Mouse (Mus musculus) limb, embryonic 11.5 days (tissue): Measurements from ENCODE around the gene Herc6. TPM values are rescaled to one million over a fixed set of nuclear protein-coding genes. Genes with fewer than 3 reads are reported as not detected.

ENCODE experiments used
- ATAC-seq: fragments of 200-750 bp; cut with Nextera tagmentation; 2 replicates; pipeline ENCODE4 v1.8.0; 2017; ENCODE audit warnings: low read depth; ENCODE audit not compliant: insufficient number of reproducible peaks, low FRiP score, low TSS enrichment
- DNase-seq: peaks from one replicate; pipeline ENCODE4 v3.0.0-alpha.2; 2015; ENCODE audit warnings: low spot score
- H3K27ac ChIP-seq: fragments of 300-500 bp; sonication (generic); replicated peaks from 2 replicates; pipeline ENCODE4 v1.5.1; 2014; ENCODE audit warnings: low read depth, mild to moderate bottlenecking, low read length
- H3K27me3 ChIP-seq: fragments of 300-500 bp; sonication (generic); 2 replicates; pipeline ENCODE4 v1.6.1; 2014; ENCODE audit warnings: mild to moderate bottlenecking, low read length, mixed read lengths; ENCODE audit not compliant: control insufficient read depth, insufficient read depth
- H3K36me3 ChIP-seq: fragments of 300-500 bp; sonication (generic); 2 replicates; pipeline ENCODE4 v1.6.1; 2014; ENCODE audit warnings: mild to moderate bottlenecking, low read length, moderate library complexity, mixed read lengths; ENCODE audit not compliant: control insufficient read depth, insufficient read depth
- H3K4me1 ChIP-seq: fragments of 300-500 bp; sonication (generic); 2 replicates; pipeline ENCODE4 v1.6.1; 2014; ENCODE audit warnings: low read length, mixed read lengths; ENCODE audit not compliant: control insufficient read depth, insufficient read depth
- H3K4me2 ChIP-seq: fragments of 300-500 bp; sonication (generic); 2 replicates; pipeline ENCODE4 v1.6.1; 2014; ENCODE audit warnings: low read depth, mild to moderate bottlenecking, moderate library complexity; ENCODE audit not compliant: severe bottlenecking
- H3K4me3 ChIP-seq: fragments of 300-500 bp; sonication (generic); 2 replicates; pipeline ENCODE4 v1.5.1; 2014; ENCODE audit warnings: low read depth, low read length
- H3K9ac ChIP-seq: fragments of 300-500 bp; sonication (generic); 2 replicates; pipeline ENCODE4 v1.6.1; 2014; ENCODE audit warnings: mild to moderate bottlenecking, low read length
- H3K9me3 ChIP-seq: fragments of 300-500 bp; sonication (generic); 2 replicates; pipeline ENCODE4 v1.6.1; 2016; ENCODE audit warnings: low read length; ENCODE audit not compliant: control insufficient read depth
- WGBS: fragments of 180-500 bp; shearing (Covaris S2); extraction: QIAGEN DNeasy Blood & Tissue Kit; methylation state at CpG from one replicate; pipeline ENCODE4 v1.1.7; 2014; 5-methylcytosine and 5-hydroxymethylcytosine counted together
- polyA plus RNA-seq: library from polyadenylated mRNA; unstranded; fragments of >200 nt; fragmentation: Nextera tagmentation; extraction: Ambion mirVana; gene quantifications from 2 replicates; pipeline ENCODE4 v1.2.1, GENCODE M21; 2014

Herc6 gene
- polyA plus RNA-seq, 1 experiment from 2014 or later = 2.1 TPM

DNA sequence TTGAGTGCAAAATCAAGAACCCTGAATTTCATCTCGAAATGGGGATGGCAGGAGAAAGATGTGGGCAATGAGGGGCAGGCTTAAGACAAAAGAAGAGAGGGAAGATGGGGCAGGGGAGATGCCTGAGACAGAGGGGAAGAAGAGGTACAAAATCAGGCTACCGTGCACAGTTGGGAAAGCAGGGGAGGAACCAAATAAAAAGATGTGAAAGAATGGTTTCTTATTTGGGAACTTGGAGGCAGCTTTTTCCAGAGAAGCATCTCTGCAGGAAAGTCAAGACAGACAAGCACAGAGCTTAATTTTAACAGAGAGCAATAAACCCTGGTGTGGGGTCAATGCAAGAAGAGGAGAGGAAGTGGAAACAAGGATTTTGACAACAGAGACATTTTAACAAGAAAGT, 27.2 kb downstream of the Herc6 start:
- H3K9ac ChIP-seq = no peak overlapping the region
- no peaks in the 10 kb centered on the region for H3K36me3 ChIP-seq
- H3K4me3 ChIP-seq = no peak overlapping the region
- no peaks in the 10 kb centered on the region for H3K4me1 ChIP-seq
- no peak overlapping the region for H3K4me2 ChIP-seq
- 81% methylated on average over 2 of the region's 2 CpGs for WGBS
- DNase-seq (no peak), ATAC-seq (no peak)
- no peaks in the 10 kb centered on the region for H3K27me3 ChIP-seq
- no peaks in the 10 kb centered on the region for H3K9me3 ChIP-seq
- H3K27ac ChIP-seq = no peak overlapping the region

DNA sequence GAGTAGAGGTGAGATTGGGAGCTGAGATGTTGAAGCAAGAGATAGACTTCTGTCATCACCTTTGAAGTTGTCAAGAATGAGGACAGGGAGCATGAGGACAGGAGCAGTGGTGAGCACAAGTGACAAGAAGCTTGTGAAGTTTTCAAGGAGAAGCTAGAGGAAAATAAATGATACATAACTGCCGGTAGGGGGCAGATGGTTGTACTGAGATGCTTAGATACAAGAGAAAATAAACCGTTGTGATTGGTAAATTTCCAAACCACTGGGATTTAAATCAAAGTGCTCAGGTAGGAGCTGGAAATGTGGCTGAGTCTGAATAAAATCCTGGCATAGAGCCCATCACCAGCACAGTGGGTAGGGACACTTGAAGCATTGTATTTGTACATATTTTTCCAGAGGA, 28.8 kb downstream of the Herc6 start:
- 60% methylated on average over 2 of the region's 2 CpGs for WGBS
- Histone ChIP-seq H3K27me3 (no peaks in the 10 kb centered on the region), H3K36me3 (no peaks in the 10 kb centered on the region), H3K4me2 (no peak overlapping the region), H3K9me3 (no peaks in the 10 kb centered on the region), H3K27ac (no peak overlapping the region), H3K4me3 (no peak overlapping the region), H3K4me1 (no peaks in the 10 kb centered on the region), H3K9ac (no peak overlapping the region)
- no peak for DNase-seq
- ATAC-seq = no peak

DNA sequence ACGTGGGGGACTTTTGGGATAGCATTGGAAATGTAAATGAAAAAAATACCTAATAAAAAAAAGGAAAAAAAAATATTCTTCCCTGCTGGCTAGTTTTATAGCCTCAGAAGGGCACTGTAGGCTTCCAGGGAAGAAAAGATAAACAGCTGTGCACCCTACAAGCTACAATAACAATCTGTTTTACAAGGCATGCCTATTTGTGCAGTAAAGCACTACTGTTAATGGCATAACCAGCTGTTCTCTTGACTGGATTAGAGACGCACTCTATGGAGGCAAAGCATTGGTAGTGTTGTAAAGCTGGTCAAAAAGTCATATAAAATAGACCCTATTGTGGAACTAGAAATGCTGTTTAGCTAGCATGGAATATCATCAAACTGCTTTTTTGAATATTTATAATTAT, 35.0 kb downstream of the Herc6 start:
- no peak overlapping the region for H3K4me3 ChIP-seq
- H3K9me3 ChIP-seq = no peaks in the 10 kb centered on the region
- no peak overlapping the region for H3K27ac ChIP-seq
- no peaks in the 10 kb centered on the region for H3K4me1 ChIP-seq
- ATAC-seq (peak; percentile 82; the same call in 1 of the 2 replicates), DNase-seq (no peak)
- WGBS = 54% methylated on average over 2 of the region's 2 CpGs
- no peak overlapping the region for H3K4me2 ChIP-seq
- H3K27me3 ChIP-seq = no peaks in the 10 kb centered on the region
- no peak overlapping the region for H3K9ac ChIP-seq
- no peaks in the 10 kb centered on the region for H3K36me3 ChIP-seq

DNA sequence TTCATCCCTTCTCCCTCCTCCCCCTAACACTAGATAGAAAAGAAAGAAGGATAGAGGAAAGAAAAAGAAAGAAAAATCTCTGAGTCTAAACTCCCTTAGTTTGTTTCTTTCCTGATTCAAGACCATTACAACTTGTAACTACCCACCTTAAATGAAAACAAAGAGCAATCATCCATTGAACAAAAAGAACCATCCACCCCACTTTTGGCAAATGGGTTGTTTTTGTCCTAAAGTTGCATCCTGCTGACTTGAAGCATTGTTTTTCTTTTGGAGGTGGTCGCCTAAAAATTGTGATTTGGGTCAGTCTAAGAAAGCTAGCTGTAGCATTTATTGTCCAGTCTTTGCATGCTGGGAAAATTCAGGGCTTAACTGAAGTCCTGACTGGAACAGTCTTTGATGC, 58.7 kb downstream of the Herc6 start:
- no peak for DNase-seq
- Histone ChIP-seq H3K9me3 (no peaks in the 10 kb centered on the region), H3K4me3 (no peak overlapping the region), H3K4me2 (no peak overlapping the region), H3K27ac (no peak overlapping the region), H3K27me3 (no peaks in the 10 kb centered on the region), H3K9ac (no peak overlapping the region), H3K4me1 (no peaks in the 10 kb centered on the region), H3K36me3 (no peaks in the 10 kb centered on the region)
- ATAC-seq = no peak
- WGBS = 62% methylated on average over 1 of the region's 1 CpGs

DNA sequence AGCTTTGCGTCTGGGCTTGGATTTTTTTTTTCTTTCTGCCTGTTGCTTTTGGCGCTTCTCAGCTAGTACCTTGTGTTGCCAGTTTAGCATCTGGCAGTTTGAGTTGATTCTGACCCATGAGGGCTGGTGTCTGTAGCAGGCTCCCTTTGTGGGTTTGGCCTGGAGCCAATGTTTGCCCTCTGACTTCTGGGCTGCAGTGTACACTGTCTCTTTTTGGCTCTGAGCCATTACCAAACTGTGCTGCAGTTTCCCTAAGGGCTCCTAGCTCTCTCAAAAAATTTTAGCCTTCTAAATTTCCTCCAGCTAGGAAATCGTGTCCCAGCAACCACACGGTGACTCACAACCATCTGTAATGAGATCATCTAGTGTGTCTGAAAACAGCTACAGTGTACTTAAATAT, 61.0 kb downstream of the Herc6 start:
- DNase-seq = peak; percentile 23
- H3K9me3 ChIP-seq = no peaks in the 10 kb centered on the region
- ATAC-seq = 0 out of 2 replicates have a peak, but pooled peaks have one; percentile 68
- H3K4me1 ChIP-seq = no peaks in the 10 kb centered on the region
- no peak overlapping the region for H3K27ac ChIP-seq
- no peaks in the 10 kb centered on the region for H3K36me3 ChIP-seq
- 64% methylated on average over 4 of the region's 4 CpGs for WGBS
- no peak overlapping the region for H3K4me2 ChIP-seq
- no peaks in the 10 kb centered on the region for H3K27me3 ChIP-seq
- no peak overlapping the region for H3K9ac ChIP-seq
- no peak overlapping the region for H3K4me3 ChIP-seq

DNA sequence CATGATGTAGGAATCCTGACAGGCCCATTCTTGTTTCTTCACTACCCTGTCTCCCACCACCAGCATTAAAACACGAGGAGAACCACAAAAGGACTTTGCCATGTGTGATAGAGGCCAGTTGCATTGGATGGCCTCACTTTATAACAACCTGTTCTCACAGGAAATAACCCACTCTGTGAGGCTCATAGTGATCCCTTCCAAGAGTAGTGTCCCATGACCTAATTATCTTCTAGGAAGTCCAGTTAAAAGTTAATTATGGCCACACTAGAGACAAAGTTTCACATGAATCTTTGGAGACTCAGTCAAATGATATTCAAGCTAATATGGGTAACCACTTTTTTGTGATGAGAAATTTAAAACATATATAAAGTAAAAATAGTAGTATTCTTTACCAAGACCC, 66.5 kb downstream of the Herc6 start:
- H3K9ac ChIP-seq = no peak overlapping the region
- H3K9me3 ChIP-seq = no peaks in the 10 kb centered on the region
- no peak for DNase-seq
- no peaks in the 10 kb centered on the region for H3K27me3 ChIP-seq
- H3K27ac ChIP-seq = no peak overlapping the region
- no peaks in the 10 kb centered on the region for H3K36me3 ChIP-seq
- 66% methylated on average over 1 of the region's 1 CpGs for WGBS
- no peak for ATAC-seq
- no peaks in the 10 kb centered on the region for H3K4me1 ChIP-seq
- H3K4me3 ChIP-seq = no peak overlapping the region
- no peak overlapping the region for H3K4me2 ChIP-seq

DNA sequence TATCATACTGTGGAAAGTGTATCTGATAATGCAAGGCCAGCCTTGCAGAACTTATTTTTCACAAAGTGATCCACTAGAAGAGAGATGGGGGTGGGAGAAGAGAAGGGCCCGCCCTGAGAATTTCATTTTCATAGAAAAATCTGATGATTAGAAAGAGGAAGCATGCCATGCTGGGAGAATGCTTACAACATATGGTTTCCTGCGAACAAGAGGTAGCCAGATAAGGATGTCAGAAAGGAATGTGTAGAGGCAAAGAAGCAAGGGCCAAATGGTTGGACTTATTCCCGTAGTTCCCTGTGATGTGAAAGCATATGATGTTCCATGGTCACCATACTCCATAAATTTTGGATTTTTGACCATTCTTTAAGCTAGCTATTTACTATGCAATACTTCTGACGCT, 80.5 kb downstream of the Herc6 start:
- Histone ChIP-seq H3K4me2 (no peak overlapping the region), H3K9me3 (no peaks in the 10 kb centered on the region), H3K9ac (no peak overlapping the region), H3K27me3 (no peaks in the 10 kb centered on the region), H3K4me3 (no peak overlapping the region), H3K27ac (no peak overlapping the region), H3K4me1 (no peaks in the 10 kb centered on the region), H3K36me3 (no peaks in the 10 kb centered on the region)
- no peak for DNase-seq
- 79% methylated on average over 4 of the region's 4 CpGs for WGBS
- ATAC-seq = no peak

DNA sequence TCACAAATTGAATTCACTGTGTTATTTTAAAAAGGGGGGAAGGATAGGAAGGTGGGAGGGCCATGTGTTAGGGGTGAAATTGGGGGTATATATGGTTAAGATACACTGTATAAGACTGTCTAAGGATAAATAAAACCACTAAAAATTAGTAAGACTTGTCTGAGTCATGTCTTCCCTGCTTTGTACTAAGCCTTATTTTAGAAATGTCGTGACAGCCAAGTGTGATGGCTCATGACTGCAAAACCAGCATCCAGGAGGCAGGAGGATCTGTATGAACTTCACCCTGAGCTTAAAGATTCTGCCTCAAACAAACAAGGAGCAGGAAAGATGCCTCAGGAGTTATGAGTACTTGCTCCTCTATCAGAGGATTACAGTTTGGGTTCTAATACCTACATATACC, 103.4 kb downstream of the Herc6 start:
- H3K27me3 ChIP-seq = no peaks in the 10 kb centered on the region
- H3K9ac ChIP-seq = no peak overlapping the region
- H3K27ac ChIP-seq = no peak overlapping the region
- ATAC-seq (no peak), DNase-seq (no peak)
- no peaks in the 10 kb centered on the region for H3K4me1 ChIP-seq
- H3K9me3 ChIP-seq = no peaks in the 10 kb centered on the region
- 92% methylated on average over 1 of the region's 1 CpGs for WGBS
- H3K36me3 ChIP-seq = peaks cover 2% of the 10 kb centered on the region; the same call in 1 of the 2 replicates
- no peak overlapping the region for H3K4me3 ChIP-seq
- no peak overlapping the region for H3K4me2 ChIP-seq
